Mouse (Mus musculus): ENCODE measurements around the gene Krtap16-1. TPM values are rescaled to one million over a fixed set of nuclear protein-coding genes. Genes with fewer than 3 reads are reported as not detected.

The Krtap16-1 gene
- polyA plus RNA-seq, 1 experiment from 2014 or later: 0.09 TPM

Other genes starting within 250 kb of the Krtap16-1 start
- gene Gm11595, start 213.7 kb downstream of the Krtap16-1 start, polyA plus RNA-seq (2014; fragmentation: Nextera tagmentation; extraction: Ambion mirVana): not detected in 2 replicates
- not detected in 2 replicates for gene Krtap4-8, start 205.9 kb downstream of the Krtap16-1 start, polyA plus RNA-seq (2014; fragmentation: Nextera tagmentation; extraction: Ambion mirVana)
- gene Krtap4-9, start 201.4 kb downstream of the Krtap16-1 start, polyA plus RNA-seq (2014; fragmentation: Nextera tagmentation; extraction: Ambion mirVana): not detected in 2 replicates
- gene Gm11596, start 193.1 kb downstream of the Krtap16-1 start, polyA plus RNA-seq (2014; fragmentation: Nextera tagmentation; extraction: Ambion mirVana): not detected in 2 replicates
- not detected in 2 replicates for gene Gm11569, start 187.7 kb downstream of the Krtap16-1 start, polyA plus RNA-seq (2014; fragmentation: Nextera tagmentation; extraction: Ambion mirVana)
- not detected in 2 replicates for gene Gm11554, start 182.2 kb downstream of the Krtap16-1 start, polyA plus RNA-seq (2014; fragmentation: Nextera tagmentation; extraction: Ambion mirVana)
- not detected in 2 replicates for gene Krtap4-13, start 176.7 kb downstream of the Krtap16-1 start, polyA plus RNA-seq (2014; fragmentation: Nextera tagmentation; extraction: Ambion mirVana)
- gene Gm11564, start 170.9 kb downstream of the Krtap16-1 start, polyA plus RNA-seq (2014; fragmentation: Nextera tagmentation; extraction: Ambion mirVana): not detected in 2 replicates
- not detected in 2 replicates for gene 2300003K06Rik, start 148.5 kb downstream of the Krtap16-1 start, polyA plus RNA-seq (2014; fragmentation: Nextera tagmentation; extraction: Ambion mirVana)
- not detected in 2 replicates for gene Krtap4-16, start 135.0 kb downstream of the Krtap16-1 start, polyA plus RNA-seq (2014; fragmentation: Nextera tagmentation; extraction: Ambion mirVana)
- gene Gm11568, start 128.7 kb downstream of the Krtap16-1 start, polyA plus RNA-seq (2014; fragmentation: Nextera tagmentation; extraction: Ambion mirVana): not detected in 2 replicates
- not detected in 2 replicates for gene Gm11559, start 122.1 kb downstream of the Krtap16-1 start, polyA plus RNA-seq (2014; fragmentation: Nextera tagmentation; extraction: Ambion mirVana)
- not detected in 2 replicates for gene Krtap9-1, start 113.2 kb downstream of the Krtap16-1 start, polyA plus RNA-seq (2014; fragmentation: Nextera tagmentation; extraction: Ambion mirVana)
- not detected in 2 replicates for gene Gm11567, start 107.4 kb downstream of the Krtap16-1 start, polyA plus RNA-seq (2014; fragmentation: Nextera tagmentation; extraction: Ambion mirVana)
- not detected in 2 replicates for gene Krtap31-1, start 78.7 kb downstream of the Krtap16-1 start, polyA plus RNA-seq (2014; fragmentation: Nextera tagmentation; extraction: Ambion mirVana)
- gene Gm11565, start 71.8 kb downstream of the Krtap16-1 start, polyA plus RNA-seq (2014; fragmentation: Nextera tagmentation; extraction: Ambion mirVana): not detected in 2 replicates
- not detected in 2 replicates for gene Krtap31-2, start 50.3 kb downstream of the Krtap16-1 start, polyA plus RNA-seq (2014; fragmentation: Nextera tagmentation; extraction: Ambion mirVana)
- gene Krtap9-5, start 38.1 kb downstream of the Krtap16-1 start, polyA plus RNA-seq (2014; fragmentation: Nextera tagmentation; extraction: Ambion mirVana): not detected in 2 replicates
- gene Krtap29-1, start 7.5 kb downstream of the Krtap16-1 start, polyA plus RNA-seq (2014; fragmentation: Nextera tagmentation; extraction: Ambion mirVana): not detected in 2 replicates
- 0.30 TPM in 1 of 2 replicates, not detected in the other for gene Krtap17-1, start 7.4 kb upstream of the Krtap16-1 start, polyA plus RNA-seq (2014; fragmentation: Nextera tagmentation; extraction: Ambion mirVana)
- not detected in 2 replicates for gene Krt33a, start 29.6 kb upstream of the Krtap16-1 start, polyA plus RNA-seq (2014; fragmentation: Nextera tagmentation; extraction: Ambion mirVana)
- gene Krt33b, start 43.3 kb upstream of the Krtap16-1 start, polyA plus RNA-seq (2014; fragmentation: Nextera tagmentation; extraction: Ambion mirVana): not detected in 2 replicates
- gene Krt34, start 55.0 kb upstream of the Krtap16-1 start, polyA plus RNA-seq (2014; fragmentation: Nextera tagmentation; extraction: Ambion mirVana): not detected in 2 replicates
- gene Krt31, start 64.0 kb upstream of the Krtap16-1 start, polyA plus RNA-seq (2014; fragmentation: Nextera tagmentation; extraction: Ambion mirVana): not detected in 2 replicates
- gene Krt32, start 101.6 kb upstream of the Krtap16-1 start, polyA plus RNA-seq (2014; fragmentation: Nextera tagmentation; extraction: Ambion mirVana): not detected in 2 replicates
- gene Krt35, start 109.6 kb upstream of the Krtap16-1 start, polyA plus RNA-seq (2014; fragmentation: Nextera tagmentation; extraction: Ambion mirVana): not detected in 2 replicates
- not detected in 2 replicates for gene Krt36, start 119.0 kb upstream of the Krtap16-1 start, polyA plus RNA-seq (2014; fragmentation: Nextera tagmentation; extraction: Ambion mirVana)
- not detected in 2 replicates for gene Krt13, start 135.0 kb upstream of the Krtap16-1 start, polyA plus RNA-seq (2014; fragmentation: Nextera tagmentation; extraction: Ambion mirVana)
- gene Krt15, start 149.3 kb upstream of the Krtap16-1 start, polyA plus RNA-seq (2014; fragmentation: Nextera tagmentation; extraction: Ambion mirVana): 0.17 and 0.22 TPM in 2 replicates
- gene Krt19, start 162.1 kb upstream of the Krtap16-1 start, polyA plus RNA-seq (2014; fragmentation: Nextera tagmentation; extraction: Ambion mirVana): 0.22 and 1.2 TPM in 2 replicates
- gene Krt9, start 206.6 kb upstream of the Krtap16-1 start, polyA plus RNA-seq (2014; fragmentation: Nextera tagmentation; extraction: Ambion mirVana): not detected in 2 replicates
- gene Krt14, start 221.0 kb upstream of the Krtap16-1 start, polyA plus RNA-seq (2014; fragmentation: Nextera tagmentation; extraction: Ambion mirVana): 0.20 TPM in 1 of 2 replicates, not detected in the other